In the genomic region with DNA sequence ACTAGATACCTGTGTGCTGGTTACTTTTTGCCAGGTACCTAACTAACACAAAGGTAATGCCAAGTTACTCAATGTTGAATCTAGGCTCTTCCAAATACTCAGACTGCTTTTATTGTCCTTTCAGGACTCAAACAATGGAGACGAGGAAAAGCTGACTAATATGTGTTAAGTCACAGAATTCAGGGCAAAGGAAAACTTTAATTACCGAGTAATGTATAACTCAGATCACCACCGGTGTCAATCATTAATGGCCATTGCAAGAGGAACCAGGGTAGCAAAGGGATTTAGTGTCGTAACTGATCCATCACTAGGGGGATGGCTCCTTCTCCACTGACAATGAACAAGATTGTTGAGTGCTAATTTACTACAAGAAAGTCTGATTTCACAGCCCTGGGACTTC, we compare ENCODE assay signal across 25 mouse cellular contexts.
DNase-seq lines count a peak whose midpoint lies in the region; ATAC-seq and TF ChIP-seq lines count a peak whose summit lies in the region.
"Had no signal": no experiment of that assay in that cellular context is flagged by ENCODE, and none has a peak within 500 bp of the region (broad histone marks: within the 10 kb centered on the region; RNA-seq: fewer than 3 reads in every experiment).

No protein-coding gene starts in this region.

- TF ChIP-seq POLR2A in kidney, adult 2 months (IDR thresholded peaks at IDR 0.05; ENCODE audit: low read depth, low read length), result no peak

- no peak overlapping the region for H3K27ac ChIP-seq in kidney, adult 2 months (ENCODE audit: insufficient read depth, low read depth, low read length)
- H3K27ac ChIP-seq in neural tube, embryonic 15.5 days (replicated peaks), result no peak overlapping the region
- no peak overlapping the region for H3K27ac ChIP-seq in kidney, postnatal 0 days
- H3K27ac ChIP-seq: heart, embryonic 10.5 days; hindbrain, embryonic 13.5 days; neural tube, embryonic 13.5 days; stomach, postnatal 0 days had no signal

- WGBS in kidney, adult 2 months, result 33% methylated on average over 4 of the region's 4 CpGs
- WGBS in neural tube, embryonic 15.5 days, result 18% methylated on average over 4 of the region's 4 CpGs
- 49% methylated on average over 4 of the region's 4 CpGs for WGBS in kidney, postnatal 0 days

- no peaks in the 10 kb centered on the region for H3K27me3 ChIP-seq in kidney, adult 2 months (replicated peaks; ENCODE audit: control insufficient read depth, insufficient read depth, low read length)
- no peaks in the 10 kb centered on the region for H3K27me3 ChIP-seq in neural tube, embryonic 15.5 days (replicated peaks)
- no peaks in the 10 kb centered on the region for H3K27me3 ChIP-seq in kidney, postnatal 0 days (ENCODE audit: insufficient read depth, low read length)
- H3K27me3 ChIP-seq: hindbrain, embryonic 13.5 days; neural tube, embryonic 13.5 days had no signal

- H3K4me3 ChIP-seq in kidney, adult 2 months (ENCODE audit: insufficient read depth, low read depth, low read length), result no peak overlapping the region
- no peak overlapping the region for H3K4me3 ChIP-seq in neural tube, embryonic 15.5 days (replicated peaks)
- H3K4me3 ChIP-seq in kidney, postnatal 0 days (replicated peaks; ENCODE audit: low read depth, low read length), result no peak overlapping the region
- H3K4me3 ChIP-seq: heart, embryonic 10.5 days; hindbrain, embryonic 13.5 days; neural tube, embryonic 13.5 days had no signal

- no peaks in the 10 kb centered on the region for H3K36me3 ChIP-seq in kidney, adult 2 months (ENCODE audit: control insufficient read depth, insufficient read depth, low read length)
- no peaks in the 10 kb centered on the region for H3K36me3 ChIP-seq in neural tube, embryonic 15.5 days
- no peaks in the 10 kb centered on the region for H3K36me3 ChIP-seq in kidney, postnatal 0 days (ENCODE audit: insufficient read depth, low read length)
- H3K36me3 ChIP-seq: G1E; heart, embryonic 10.5 days; hindbrain, embryonic 13.5 days; neural tube, embryonic 13.5 days had no signal

- no peaks in the 10 kb centered on the region for H3K4me1 ChIP-seq in kidney, adult 2 months (ENCODE audit: control insufficient read depth, insufficient read depth, low read length)
- H3K4me1 ChIP-seq in neural tube, embryonic 15.5 days, result no peaks in the 10 kb centered on the region
- H3K4me1 ChIP-seq in kidney, postnatal 0 days (replicated peaks; ENCODE audit: insufficient read depth, low read length), result no peaks in the 10 kb centered on the region; the same call in 1 of the 2 replicates
- H3K4me1 ChIP-seq: heart, embryonic 10.5 days; hindbrain, embryonic 13.5 days; neural tube, embryonic 13.5 days had no signal

- no peaks in the 10 kb centered on the region for H3K9me3 ChIP-seq in neural tube, embryonic 15.5 days (replicated peaks)
- H3K9me3 ChIP-seq in kidney, postnatal 0 days (replicated peaks; ENCODE audit: low read length), result no peaks in the 10 kb centered on the region
- H3K9me3 ChIP-seq: G1E; heart, embryonic 10.5 days; hindbrain, embryonic 13.5 days; neural tube, embryonic 13.5 days had no signal

- H3K9ac ChIP-seq in neural tube, embryonic 15.5 days (replicated peaks), result no peak overlapping the region
- H3K9ac ChIP-seq in kidney, postnatal 0 days (ENCODE audit: low read depth, low read length), result no peak overlapping the region
- H3K9ac ChIP-seq: hindbrain, embryonic 13.5 days; neural tube, embryonic 13.5 days had no signal

- H3K4me2 ChIP-seq in neural tube, embryonic 15.5 days, result 0 out of 2 replicates have a peak overlapping the region, but pooled peaks have one; percentile 11
- H3K4me2 ChIP-seq in kidney, postnatal 0 days (ENCODE audit: low read length), result no peak overlapping the region
- H3K4me2 ChIP-seq: hindbrain, embryonic 13.5 days; midbrain, embryonic 11.5 days; neural tube, embryonic 13.5 days had no signal

- ATAC-seq in neural tube, embryonic 15.5 days (ENCODE audit: low FRiP score), result no peak
- ATAC-seq in kidney, postnatal 0 days (replicated peaks; ENCODE audit: low FRiP score, low read depth), result peak; percentile 69
- ATAC-seq: forebrain, embryonic 14.5 days; midbrain, embryonic 16.5 days had no signal

- no peak for TF ChIP-seq CTCF in kidney, adult 2 months (conservative IDR thresholded peaks at IDR 0.05; ENCODE audit: insufficient read depth, insufficient read length, low read depth, low read length)
- no peak for TF ChIP-seq CTCF in kidney, postnatal 0 days (IDR thresholded peaks at IDR 0.05; ENCODE audit: low read depth)

- DNase-seq in kidney, adult 2 months, result peak; percentile 71
- DNase-seq in kidney, postnatal 4 days, result no peak
- no peak for DNase-seq in neural tube, embryonic 10.5 days (ENCODE audit: extremely low spot score, low spot score)
- DNase-seq in kidney, postnatal 0 days (ENCODE audit: low spot score), result no peak
- peak; percentile 18 for DNase-seq in yolk sac, embryonic 10.5 days (ENCODE audit: low spot score)
- no peak for DNase-seq in right cerebral cortex, postnatal 10 days (ENCODE audit: low spot score in 2 of 2)
- DNase-seq in liver, result no peak
- DNase-seq: adrenal gland, postnatal 25 days; cerebellum, adult 11-12 months; cerebellum, postnatal 14 days; gastrocnemius, postnatal 25 days; heart, adult 11 months; heart, postnatal 36 days; lung, postnatal 36 days; thymus, adult 18-20 months; thymus, postnatal 25 days had no signal

Comparison
In these comparisons a context has a peak if more than half of its experiments do, and no peak if none do; other contexts are left out.
1. DNase-seq: peak in kidney, adult 2 months (single experiment) and yolk sac, embryonic 10.5 days (single experiment); none in kidney, postnatal 4 days (0 of 2), neural tube, embryonic 10.5 days (single experiment), kidney, postnatal 0 days (single experiment), right cerebral cortex, postnatal 10 days (0 of 2) and liver (single experiment).